Mouse (Mus musculus): ENCODE results near the gene Bckdhb. TPM values are rescaled to one million over a fixed set of nuclear protein-coding genes. Genes with fewer than 3 reads are reported as not detected.
"Not testable (repeated sequence)": the region's sequence is repeated elsewhere in the genome, so short reads cannot be mapped to it uniquely, and the experiment has no call there.

The Bckdhb gene
- total RNA-seq, 2 experiments from 2014 or later: 38.1 to 39.1 TPM

DNA sequence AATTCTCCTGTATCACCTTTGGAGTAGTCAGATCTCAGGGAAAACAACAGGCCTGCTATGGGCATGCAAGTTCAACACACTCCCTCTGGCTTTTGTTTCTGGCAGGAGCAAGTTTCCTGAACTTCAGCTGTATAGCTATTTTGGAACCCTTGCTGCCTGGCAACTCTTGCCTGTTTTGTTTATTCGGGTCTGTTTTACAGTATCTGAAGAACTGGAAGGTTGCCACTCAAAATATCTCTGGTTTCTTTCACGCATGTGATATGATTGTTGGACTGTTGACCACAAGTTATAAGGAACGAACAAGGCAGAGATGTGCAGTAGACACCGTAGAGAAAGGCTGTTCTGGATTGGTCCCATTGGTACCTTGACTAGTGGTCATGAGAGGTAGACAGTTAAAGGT, 39.4 kb downstream of the Bckdhb start:
- peak; percentile 48 for DNase-seq

DNA sequence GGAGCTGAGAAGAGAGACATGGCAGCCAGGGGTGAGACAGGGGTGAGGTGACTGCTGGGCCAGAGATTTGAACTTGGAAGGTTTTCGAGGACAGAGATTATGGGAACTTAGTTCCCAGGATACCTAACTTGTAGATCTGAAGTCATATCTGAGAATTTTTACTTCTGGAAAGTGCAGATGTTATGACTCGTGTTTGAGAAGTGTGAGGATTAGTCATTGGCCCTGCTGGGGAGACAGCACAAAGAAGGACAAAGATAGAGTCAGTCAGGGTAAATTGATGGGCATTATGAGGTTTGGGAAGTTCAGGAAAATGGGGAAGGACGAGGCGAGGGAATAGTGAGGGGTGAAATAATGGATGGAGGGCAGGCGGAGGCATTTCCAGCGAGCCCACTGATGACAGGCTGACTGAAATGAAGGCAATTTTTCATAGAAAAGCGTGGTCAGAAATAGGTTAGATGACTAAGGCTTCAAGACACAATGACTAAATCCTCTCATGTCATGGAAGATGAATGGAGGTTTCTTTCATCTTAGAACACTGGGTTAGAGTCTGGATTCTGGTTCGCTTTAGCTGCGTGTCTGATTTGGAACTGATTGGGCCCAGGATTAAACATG, 42.6 kb downstream of the Bckdhb start:
- no peak for DNase-seq

GRCm38 (mm10) chr9:83969326-83969725, 44.4 kb downstream of the Bckdhb start:
- no peak for DNase-seq

GRCm38 (mm10) chr9:83973467-83973866, 48.5 kb downstream of the Bckdhb start:
- DNase-seq: no peak

- DNase-seq: no peak
These were observed 50.9 kb downstream of the Bckdhb start for GRCm38 (mm10) chr9:83975811-83976210.

DNA sequence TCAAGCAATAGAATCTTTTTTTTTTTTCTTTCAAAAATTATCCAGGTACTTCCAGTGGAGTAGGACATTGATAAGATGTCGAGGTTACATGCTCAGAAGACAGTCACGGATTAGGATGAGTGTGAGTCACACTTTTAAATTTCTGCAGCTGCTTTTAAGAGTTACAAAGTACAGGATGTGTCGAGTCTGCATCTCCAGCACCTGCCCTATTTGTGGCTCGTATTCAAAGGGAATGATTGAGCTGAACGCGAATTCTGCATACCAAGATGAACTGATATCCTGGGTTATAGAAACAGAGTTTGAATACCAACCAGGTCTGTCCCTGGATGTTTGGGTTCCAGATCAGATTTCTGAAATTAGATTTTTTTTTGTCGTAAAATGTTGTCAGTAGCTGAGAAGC, 56.3 kb downstream of the Bckdhb start:
- DNase-seq: no peak

DNA sequence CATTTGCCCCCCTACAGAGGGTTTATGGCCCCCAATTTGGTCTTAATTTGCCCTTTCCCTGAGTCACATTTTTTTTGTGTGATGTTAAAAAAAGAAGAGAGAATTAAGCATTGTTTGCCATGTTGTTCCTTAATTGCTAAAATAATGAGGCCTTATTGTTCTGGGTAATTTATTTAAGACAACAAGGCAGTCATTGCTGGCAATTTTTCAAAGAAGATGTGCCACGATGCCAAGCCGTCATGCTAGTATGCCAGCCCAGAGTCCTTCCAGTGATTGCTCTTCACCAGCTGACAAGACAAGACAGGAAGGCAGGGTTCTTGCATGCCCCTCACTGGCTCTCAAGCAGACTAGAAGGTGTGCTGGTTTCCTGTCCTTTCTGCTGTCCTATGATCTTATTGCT, 84.0 kb downstream of the Bckdhb start:
- DNase-seq: no peak

- DNase-seq: no peak
These were observed 86.2 kb downstream of the Bckdhb start for GRCm38 (mm10) chr9:84011146-84011545.

GRCm38 (mm10) chr9:84018141-84018540, 93.2 kb downstream of the Bckdhb start:
- DNase-seq: not testable (repeated sequence)

DNA sequence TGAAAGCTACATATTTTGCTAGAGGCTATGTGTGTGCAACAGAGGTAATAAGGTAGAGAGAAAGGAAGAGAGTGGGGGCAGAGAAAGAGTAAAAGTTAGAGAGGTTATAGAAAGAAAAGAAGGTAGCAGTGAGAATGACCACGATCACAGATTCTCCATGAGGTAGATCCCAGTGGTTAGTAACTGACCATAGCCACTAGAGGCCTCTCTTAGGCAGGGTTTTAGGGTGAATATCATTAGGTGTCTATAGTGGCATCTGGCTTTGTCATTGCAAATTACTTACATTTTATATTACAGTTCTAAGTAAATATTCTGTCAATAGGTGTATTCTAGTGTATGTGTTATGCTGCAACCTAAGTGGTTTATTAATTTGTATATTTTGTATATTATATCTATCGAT, 94.7 kb downstream of the Bckdhb start:
- peak; percentile 18 for DNase-seq

DNA sequence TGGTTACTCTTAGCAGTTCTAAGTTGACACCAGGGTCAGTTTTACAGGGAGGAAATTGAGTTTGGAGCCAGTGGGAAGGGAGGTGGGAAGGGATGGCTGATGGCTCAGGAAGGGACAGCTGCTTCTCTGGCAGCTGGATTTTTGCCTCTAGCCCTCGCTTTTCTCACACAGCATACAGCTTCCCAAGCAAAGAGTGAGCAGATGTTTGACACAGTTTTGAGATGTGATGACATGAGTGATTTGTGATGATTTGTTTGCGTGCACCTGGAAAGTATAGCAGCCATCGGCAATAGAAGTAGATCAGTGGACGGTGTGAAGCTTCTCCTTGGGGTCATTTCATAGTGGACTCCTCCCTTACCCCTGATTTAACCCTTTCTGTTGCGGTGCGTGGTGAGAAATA, 96.2 kb downstream of the Bckdhb start:
- no peak for DNase-seq

- DNase-seq: no peak
These were observed 103.2 kb downstream of the Bckdhb start for GRCm38 (mm10) chr9:84028120-84028519.

DNA sequence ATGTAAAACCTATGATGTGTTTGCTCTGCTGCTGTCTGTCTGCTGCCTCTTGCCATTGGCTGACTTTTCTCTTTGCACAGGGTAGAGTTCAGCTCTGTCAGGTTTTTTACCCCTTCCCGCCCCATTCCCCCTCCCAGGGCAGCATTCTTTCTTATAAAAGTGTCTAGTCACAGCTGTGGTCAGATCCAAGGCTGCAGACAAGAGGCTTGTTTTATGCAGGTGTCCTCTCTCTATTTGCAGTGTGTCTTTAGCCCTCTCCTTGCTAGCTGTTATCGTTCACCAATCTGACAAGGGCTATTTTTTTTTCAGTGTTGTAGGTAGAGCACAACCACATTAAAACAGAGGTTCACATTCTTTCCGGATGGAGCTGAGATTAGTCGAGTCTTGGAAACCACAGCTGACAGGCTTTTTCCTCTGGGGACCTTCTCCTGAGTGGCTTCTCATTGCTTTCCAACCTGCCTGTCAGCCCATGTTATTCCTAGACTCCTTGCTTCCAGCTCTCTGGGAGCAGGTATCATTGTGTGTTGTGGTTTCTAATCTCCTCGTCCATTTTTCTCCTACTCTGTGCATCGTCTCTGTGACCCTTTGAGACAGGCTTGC, 105.8 kb downstream of the Bckdhb start:
- no peak for DNase-seq

- DNase-seq: no peak
These were observed 106.5 kb downstream of the Bckdhb start for GRCm38 (mm10) chr9:84031406-84031805.

GRCm38 (mm10) chr9:84032669-84033341, 107.9 kb downstream of the Bckdhb start:
- DNase-seq: peak; percentile 32

- no peak for DNase-seq
These were observed 111.1 kb downstream of the Bckdhb start for GRCm38 (mm10) chr9:84036046-84036445.

DNA sequence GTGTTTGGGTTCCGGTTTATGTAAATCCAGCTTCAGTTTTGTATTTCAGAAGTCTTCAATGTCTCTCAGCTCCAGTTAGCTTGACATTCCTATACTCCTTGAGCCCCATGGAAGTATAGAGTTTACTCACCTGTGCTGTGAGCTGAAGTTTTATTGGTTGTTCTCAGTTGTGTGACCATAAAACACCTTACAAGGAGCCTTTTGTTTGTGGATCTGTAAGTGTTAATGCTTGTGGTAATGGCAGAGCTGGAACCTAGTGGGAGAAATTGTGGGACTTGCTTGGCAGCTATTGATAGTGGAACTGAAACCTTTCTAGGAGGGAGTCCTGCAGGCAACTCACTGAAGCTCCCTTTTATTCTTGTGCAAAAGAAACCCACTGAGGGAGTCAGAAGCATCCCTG, 112.3 kb downstream of the Bckdhb start:
- DNase-seq: no peak

DNA sequence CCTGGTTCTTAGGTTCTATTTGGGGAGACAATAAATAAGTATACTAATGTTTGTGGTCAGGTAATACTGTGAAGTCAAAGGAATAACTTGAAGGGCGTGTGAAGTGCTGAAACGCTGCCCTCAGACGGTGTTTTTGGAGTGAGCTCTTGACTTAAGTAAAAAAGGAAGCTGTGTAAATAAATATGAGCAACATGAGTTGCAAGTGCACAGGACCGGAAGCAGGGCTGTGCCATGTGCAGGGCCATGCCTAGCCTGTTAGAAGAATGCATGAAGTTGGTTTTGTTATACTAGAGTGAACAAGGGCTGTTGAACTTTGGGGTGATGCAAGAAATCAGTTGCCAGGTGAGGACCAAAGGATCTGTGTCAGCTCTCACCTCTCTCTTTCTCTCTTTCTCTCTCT, 114.0 kb downstream of the Bckdhb start:
- DNase-seq: no peak

DNA sequence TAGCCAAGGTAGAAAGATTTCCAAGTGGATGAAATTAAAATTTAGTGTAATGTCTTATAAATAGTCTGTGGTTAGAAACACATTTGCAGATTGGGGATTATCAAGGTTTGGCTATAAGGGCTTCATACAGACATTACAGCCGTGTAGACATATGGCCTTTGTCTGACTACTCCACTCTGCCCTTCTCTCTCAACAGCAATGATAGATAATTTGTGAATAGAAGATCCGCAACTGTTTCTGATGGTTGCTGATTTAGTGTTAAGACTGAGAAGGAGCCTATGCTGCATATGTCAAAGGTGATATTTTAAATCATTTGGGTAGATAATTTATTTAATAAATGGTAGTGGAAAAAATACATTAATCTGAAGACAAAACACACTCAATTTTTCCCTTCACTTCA, 115.4 kb downstream of the Bckdhb start:
- DNase-seq: no peak

DNA sequence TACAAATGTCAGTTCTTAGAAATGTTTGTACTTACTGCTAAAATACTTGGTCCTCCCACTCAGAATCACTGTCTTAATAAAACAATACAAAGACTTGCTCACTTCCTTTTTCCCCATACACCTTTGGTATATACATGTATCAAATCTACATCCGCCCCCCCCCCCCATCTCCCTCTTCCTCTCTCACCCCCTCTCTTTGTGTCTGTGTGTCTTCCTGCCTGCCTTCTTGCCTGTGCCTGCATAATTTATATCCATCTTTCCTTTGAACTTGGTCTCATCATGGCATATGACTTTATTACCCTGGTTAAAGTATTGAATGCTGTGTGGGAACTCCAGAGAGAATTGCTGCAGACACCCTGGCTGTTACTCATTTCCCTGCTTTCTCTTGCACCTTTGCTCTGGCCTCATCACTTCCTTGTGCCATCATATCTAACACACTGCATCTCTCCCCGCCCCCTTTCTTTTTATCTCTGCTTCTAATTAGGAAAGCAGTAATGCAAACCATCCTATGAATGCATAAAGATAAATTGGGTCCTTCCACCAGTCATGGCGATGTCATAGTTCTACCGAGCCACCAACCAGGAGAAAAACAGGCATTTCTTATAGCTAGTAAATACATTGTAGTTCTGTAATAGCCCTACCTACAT, 116.8 kb downstream of the Bckdhb start:
- no peak for DNase-seq

GRCm38 (mm10) chr9:84042539-84042938, 117.6 kb downstream of the Bckdhb start:
- DNase-seq: no peak

GRCm38 (mm10) chr9:84044136-84044535, 119.2 kb downstream of the Bckdhb start:
- DNase-seq: no peak

DNA sequence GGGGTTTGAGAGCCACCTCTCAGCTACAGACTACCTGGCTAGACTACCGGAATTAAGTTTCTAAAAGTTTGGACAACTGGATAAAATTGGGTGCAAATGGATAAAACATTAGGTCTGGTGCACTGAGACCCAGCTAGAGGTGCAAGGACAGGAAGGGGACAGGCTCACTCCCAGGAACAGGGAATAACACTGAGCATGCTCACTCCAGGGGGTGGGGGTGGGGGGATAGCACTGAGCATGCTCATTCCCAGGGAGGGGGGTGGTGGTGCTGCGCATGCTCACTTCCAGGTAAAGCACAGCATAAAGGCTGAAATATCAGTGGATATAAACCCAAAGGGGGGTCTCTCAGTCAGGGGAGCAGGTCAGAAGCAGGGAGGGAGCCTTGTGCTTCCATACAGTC, 120.7 kb downstream of the Bckdhb start:
- no peak for DNase-seq

DNA sequence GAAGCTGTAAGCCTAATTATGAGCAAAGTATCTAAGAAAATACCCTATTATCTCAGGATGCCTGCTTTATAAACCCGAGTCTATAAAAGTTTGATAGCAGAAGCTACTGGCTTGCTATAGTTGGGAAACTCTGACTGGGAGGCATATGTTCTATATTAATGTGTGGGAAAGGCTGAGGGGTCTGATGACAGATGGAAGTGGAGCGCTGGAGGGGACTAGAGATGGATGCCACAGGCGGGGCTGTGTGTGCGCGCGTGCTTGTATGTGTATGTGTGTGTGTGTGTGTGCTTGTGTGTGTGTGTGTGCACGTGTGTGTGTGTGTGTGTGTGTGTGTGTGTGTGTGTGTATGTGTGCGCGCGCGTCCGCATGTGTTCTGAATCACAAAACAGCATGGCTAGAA, 121.4 kb downstream of the Bckdhb start:
- no peak for DNase-seq
